Mouse (Mus musculus) liver, adult 2 months (tissue): Measurements from ENCODE around the gene Hsd11b2.

Experiments
- CTCF ChIP-seq: fragments of 200-500 bp; IDR thresholded peaks from 2 replicates; pipeline ENCODE4 v1.5.1; 2011; ENCODE audit warnings: low read depth, low read length, control low read depth
- POLR2A ChIP-seq: fragments of 200-500 bp; IDR thresholded peaks from 2 replicates; pipeline ENCODE4 v1.6.1; 2011; ENCODE audit warnings: low read length, control low read depth; ENCODE audit not compliant: insufficient read depth; ENCODE audit errors: extremely low read depth

GRCm38 (mm10) chr8:105545249-105545648 is 26.7 kb downstream of the Hsd11b2 start:
- TF ChIP-seq POLR2A (no peak), CTCF (no peak)
